Mouse (Mus musculus): ENCODE results near the gene Caprin1.

Gene Caprin1

DNA sequence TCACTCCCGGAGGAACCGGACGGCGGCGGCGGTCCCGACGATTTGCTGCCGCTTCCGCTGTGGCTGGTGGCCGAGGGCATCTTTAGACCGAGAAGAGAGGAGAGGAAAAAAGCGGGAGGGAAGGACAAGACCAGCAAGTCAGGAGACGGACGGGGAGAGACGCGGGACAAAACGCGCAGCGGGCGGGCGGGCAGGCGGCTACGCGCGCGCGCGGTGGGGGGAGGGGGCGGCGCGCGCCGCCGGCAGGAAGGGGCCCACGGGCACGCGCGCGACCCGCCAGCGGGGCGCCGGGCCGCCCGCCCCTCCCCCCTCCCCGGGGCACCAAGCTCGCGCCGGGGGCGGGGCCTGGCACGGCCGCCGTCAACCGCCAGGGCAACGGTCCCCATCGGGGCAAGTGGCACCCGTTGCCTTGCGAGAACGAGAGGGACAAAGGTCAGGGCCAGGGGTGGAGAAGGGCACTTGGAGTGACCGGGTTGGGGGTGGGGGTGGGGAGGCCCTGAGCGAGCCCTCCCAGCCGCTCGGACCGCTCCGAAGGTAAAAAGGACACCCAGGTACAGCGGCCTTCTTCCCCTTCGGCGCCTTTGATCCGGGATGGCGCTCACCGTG is 485 bp downstream of the Caprin1 start:
- peak; percentile 92 for DNase-seq (ENCODE audit: low read depth)

DNA sequence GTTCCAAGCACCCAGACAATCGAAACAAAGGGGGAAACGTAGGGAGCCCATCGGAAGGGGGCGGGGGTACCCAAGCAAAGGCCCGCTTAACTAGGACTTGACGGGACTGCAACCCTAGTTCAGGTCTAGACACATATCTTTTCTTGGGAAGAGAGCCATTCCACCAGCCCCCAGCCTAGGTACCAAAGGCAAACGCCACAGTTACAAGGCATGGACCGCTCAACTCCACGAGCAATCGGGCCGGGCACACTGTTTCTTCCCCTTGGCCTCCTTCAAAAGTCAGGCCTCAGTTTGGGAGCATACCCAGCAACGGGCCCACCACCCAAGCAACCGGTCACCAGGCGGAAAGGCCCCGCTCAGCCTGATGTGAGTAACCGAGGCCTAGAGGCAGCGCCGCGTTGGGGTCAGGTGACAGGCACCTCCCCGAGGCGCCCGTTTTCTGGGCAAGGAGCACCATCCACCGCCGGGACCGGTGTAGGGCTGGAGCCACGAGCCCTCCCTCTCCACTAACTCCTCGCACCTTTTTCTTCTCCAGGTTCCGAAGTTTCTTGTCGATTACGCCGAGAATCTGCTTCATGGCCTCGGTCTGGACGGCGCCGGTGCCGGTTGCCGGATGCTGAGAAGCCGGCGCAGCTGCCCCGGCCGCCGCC is 1.1 kb downstream of the Caprin1 start:
- peak; percentile 67 for DNase-seq (ENCODE audit: low read depth)

- peak; percentile 90 for DNase-seq (ENCODE audit: low read depth)
These were observed 1.6 kb downstream of the Caprin1 start for GRCm38 (mm10) chr2:103795843-103796210.

DNA sequence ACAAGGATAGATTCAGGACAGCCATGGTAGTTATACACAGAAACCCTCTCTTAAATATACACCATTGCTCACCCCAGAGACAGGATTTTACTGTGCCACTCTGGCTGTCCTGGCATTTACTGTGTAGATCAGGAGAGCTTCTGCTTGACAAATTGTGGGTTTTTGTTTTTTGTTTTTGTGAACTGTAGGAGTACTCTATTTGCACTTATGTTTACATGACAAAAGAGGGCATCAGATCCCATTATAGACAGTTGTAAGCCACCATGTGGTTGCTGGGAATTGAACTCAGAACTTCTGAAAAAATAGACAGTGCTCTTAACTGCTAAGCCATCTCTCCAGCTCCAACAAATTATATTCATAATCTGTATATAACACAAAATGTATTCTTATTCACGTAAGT is 5.4 kb downstream of the Caprin1 start:
- DNase-seq (ENCODE audit: low read depth): no peak

GRCm38 (mm10) chr2:103785735-103786134 is 11.7 kb downstream of the Caprin1 start:
- DNase-seq (ENCODE audit: low read depth): no peak

DNA sequence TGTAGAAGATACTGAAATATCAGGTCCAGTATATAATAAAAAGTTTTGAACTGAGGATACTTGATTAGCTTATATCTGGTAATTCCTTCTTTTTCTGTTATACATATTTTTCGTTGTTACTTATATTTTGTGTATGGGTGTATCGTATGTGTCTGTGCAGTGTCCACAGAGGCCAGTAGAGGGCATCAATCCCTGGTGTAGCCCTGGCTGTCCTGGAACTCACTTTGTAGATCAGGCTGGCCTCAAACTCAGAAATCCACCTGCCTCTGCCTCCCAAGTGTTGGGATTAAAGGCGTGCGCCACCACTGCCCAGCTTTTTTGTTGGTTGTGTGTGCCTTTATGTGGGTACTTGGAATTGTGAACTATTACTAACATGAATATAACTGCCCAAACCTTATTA is 12.8 kb downstream of the Caprin1 start:
- peak; percentile 48 for DNase-seq (ENCODE audit: low read depth)

DNA sequence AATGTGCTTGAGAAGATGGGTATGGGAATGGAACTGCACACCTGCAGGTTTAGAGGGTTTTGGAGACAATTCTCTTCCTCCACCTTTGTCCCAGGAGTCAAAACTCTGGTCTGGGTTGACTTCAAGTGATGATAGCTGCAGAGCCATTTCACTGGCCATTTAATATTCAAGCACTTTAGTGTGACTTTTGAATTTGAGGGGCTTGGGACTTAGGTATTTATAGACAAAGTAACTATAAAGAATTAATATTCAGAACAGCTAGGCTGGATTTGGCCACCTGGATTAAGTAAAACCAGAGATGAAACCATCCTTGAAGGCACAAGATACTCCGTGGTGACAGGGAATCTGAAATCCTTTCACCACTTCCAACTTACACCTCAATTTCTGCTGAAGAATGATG is 35.0 kb downstream of the Caprin1 start:
- no peak for DNase-seq (ENCODE audit: low read depth)

DNA sequence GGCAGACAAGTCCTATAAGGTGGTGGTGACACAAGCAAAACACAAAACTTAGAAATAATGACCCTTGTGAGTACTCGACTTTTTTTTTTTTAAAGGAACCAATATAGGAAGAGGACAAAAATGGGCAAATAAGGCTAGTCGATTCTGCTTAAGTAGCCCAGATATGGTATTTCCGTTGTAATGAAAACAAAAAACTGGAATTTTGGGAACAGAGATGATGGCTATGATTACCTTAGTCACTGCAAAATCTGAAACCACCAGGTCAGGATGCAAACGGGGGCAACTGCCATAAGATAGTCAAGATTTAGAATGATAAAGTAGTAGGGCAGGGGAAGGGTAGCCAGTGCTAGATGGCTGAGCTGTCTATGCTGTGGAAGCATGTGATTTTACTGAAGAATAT is 35.5 kb downstream of the Caprin1 start:
- DNase-seq (ENCODE audit: low read depth): peak; percentile 18

- DNase-seq (ENCODE audit: low read depth): peak; percentile 98
These were observed 36.3 kb downstream of the Caprin1 start, which contains the start of gene Nat10 for GRCm38 (mm10) chr2:103760906-103761716. Gene Nat10 (minus strand): TSS chr2:103761270.

- no peak for DNase-seq (ENCODE audit: low read depth)
These were observed 37.0 kb downstream of the Caprin1 start for GRCm38 (mm10) chr2:103760421-103760820.

DNA sequence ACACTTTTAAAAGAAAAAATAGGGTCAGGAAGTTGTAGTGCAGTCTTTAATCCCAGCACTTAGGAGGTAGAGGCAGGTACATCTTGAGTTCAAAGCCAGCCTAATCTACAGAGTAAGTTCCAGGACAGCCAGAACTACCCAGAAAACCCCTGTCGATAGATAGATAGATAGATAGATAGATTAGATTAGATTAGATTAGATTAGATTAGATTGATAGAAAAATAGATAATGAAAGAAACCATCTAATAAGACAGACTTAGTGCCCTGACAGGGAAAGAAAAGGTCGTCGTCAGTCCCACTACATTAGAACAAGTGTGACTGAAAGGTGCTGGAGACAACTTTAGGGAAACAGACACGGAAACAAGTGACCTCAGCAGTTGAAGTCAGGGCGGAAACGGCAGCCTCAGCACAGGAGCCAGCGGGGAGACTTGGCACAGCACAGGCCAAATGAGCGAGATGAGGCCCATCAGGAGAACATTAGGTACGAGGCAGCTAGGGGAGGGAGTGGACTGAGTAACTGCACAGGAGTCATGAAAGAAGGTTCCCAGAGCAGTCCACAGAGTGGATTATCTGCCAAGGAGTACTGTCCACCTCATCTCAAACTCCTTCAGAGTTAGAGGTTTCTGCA is 41.9 kb downstream of the Caprin1 start:
- DNase-seq (ENCODE audit: low read depth): no peak

- DNase-seq (ENCODE audit: low read depth): no peak
These were observed 42.8 kb downstream of the Caprin1 start for GRCm38 (mm10) chr2:103754614-103755013.

DNA sequence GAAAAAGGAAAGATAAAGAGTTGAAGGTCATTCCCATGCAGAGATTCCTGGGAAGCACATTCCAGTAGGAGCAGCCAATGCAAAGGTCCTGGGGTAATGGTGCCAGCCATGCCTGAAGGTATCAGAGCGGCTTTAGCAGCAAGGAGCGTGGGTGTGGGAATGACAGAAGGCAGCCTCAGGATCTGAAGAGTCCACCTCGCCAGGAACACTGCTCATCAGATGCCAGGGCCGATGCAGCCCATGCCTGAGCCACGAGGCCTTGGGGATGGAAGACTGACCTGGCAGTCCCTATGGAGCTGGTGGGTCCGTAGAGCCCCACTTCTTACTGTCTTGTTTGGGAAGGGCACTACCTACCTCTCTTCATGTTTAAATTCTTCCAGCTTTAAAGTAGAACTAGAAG is 45.7 kb downstream of the Caprin1 start:
- no peak for DNase-seq (ENCODE audit: low read depth)

DNA sequence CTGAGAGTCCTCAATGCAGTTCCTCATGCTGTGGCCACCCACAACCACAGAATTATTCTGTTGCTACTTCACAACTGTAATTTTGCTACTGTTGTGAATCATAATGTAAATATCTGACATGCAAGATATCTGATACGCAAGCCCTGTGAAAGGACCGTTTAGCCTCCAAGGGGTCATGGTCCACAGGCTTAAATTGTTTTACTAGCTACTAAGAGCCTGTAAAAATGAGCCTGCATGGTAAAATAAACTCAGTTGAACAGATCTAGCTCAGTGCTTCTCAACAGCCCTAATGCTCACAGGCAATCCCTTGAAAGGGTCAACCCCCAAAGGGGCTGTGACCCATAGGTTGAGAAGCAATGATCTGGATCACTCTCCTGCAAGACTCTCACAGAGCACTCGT is 48.4 kb downstream of the Caprin1 start:
- no peak for DNase-seq (ENCODE audit: low read depth)

DNA sequence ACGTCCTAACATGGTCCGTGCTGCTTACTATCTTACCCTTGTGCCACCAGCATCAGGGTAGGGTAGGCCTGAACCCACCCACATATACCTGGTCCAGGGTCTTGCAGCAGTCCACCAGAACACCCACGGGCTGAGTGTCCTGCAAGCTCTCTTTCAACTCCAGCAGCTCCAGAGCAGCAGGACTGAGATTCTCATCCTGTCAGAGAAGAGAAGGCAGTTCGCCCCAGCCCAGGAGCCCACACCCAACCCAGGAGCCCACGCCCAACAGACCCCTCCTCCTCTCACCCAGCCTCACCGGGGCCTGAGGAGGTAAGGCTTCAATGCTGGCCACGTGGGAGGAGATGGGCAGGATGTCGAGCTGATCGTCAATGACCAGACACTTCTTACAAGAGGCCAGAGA is 49.6 kb downstream of the Caprin1 start:
- DNase-seq (ENCODE audit: low read depth): no peak

GRCm38 (mm10) chr2:103746761-103747160 is 50.7 kb downstream of the Caprin1 start:
- no peak for DNase-seq (ENCODE audit: low read depth)

- no peak for DNase-seq (ENCODE audit: low read depth)
These were observed 51.4 kb downstream of the Caprin1 start for GRCm38 (mm10) chr2:103746096-103746495.

GRCm38 (mm10) chr2:103745481-103745880 is 52.0 kb downstream of the Caprin1 start:
- DNase-seq (ENCODE audit: low read depth): peak; percentile 17

GRCm38 (mm10) chr2:103743988-103744387 is 53.5 kb downstream of the Caprin1 start:
- DNase-seq (ENCODE audit: low read depth): peak; percentile 86

DNA sequence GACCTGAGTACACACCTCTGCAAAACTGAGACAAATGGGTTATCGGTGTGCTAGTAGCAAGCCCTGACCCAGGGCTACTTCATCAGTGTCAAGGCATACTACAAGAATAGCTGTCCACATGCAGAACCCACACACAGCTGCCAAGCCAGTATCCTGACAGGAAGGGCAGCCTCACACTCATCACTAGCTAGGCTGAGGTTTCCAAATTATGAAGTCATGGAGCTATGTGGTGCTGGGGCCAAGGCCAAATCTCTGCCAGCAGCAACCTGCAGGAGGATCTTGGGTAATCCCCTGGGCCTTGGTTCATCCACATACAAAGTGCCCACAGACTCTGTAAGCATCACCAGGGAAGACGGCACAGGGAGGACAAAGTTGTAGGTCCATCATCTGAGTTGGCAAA is 53.9 kb downstream of the Caprin1 start:
- DNase-seq (ENCODE audit: low read depth): no peak

DNA sequence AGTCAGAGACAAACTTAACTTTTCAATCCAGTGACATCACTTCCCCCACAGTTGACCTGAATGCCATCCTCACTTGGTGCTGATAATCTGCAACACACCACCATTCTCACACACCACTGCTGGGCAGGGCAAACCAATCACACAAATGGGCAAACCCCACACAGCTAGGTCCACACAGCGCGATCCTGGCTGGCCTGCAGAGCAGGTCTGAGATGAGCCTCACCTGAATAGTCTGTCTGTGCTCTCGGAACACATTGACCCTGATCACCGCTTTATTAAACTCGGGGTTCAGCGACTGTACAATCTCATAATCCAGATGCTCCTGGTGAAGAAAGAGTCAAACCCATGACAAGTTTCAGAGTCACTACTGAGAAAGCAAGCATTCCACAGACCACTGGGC is 54.6 kb downstream of the Caprin1 start:
- no peak for DNase-seq (ENCODE audit: low read depth)

DNA sequence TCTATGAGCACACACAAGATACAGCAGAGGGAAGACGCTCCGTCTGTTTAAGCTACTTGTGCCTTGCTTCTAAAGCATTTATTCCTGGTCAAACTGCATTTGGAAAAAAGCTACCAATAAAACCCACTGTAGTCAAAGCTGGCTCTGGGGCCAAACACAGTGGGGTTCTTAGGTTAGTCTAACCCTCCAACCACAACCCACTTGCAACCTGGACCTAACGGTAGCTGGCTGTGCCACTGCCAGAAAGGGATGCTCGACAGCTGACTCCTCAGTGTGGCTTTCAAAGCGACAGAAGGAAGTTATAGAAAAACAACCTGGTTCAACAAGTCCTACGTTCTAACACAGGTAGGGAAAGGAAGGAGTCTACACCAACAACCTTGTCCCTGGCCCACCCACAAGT is 66.0 kb downstream of the Caprin1 start:
- DNase-seq (ENCODE audit: low read depth): no peak

DNA sequence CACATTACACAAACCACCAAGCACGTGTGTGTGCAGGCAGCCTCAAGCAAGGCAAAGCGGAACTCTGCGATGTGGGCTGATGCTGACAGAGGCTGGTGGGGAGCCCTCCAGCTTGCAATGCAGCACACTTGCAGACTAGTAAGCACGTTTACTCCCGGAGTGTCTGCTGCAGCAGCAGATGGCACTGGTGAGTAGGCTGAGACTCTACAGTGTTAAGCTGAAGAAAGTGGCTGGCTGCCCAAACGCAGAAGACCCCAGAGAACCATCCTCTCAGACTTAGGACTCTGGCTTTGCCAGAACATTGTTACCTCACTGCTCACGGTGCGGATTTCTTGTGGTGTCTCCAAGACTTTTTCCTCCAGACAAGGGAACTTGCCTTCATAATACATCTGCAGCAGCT is 66.5 kb downstream of the Caprin1 start:
- DNase-seq (ENCODE audit: low read depth): no peak
